Mouse (Mus musculus) liver, embryonic 14.5 days (tissue): ENCODE results near the gene Ehd2. TPM values are rescaled to one million over a fixed set of nuclear protein-coding genes. Genes with fewer than 3 reads are reported as not detected.
A peak's percentile ranks its signal among the peaks of the same experiment; 100 is the strongest.

Source experiments
- ATAC-seq: fragments of 200-750 bp; cut with Nextera tagmentation; 2 replicates; pipeline ENCODE4 v1.8.0; 2017; ENCODE audit warnings: moderate number of reproducible peaks, mild to moderate bottlenecking, moderate library complexity; ENCODE audit not compliant: insufficient read depth
- DNase-seq, 3 experiments: peaks; one replicate each; pipeline ENCODE4 v3.0.0-alpha.2; 2012 to 2013; ENCODE audit warnings: low read depth in 3 of 3, low spot score in 3 of 3
- H3K27ac ChIP-seq: fragments of 300-500 bp; sonication (generic); 2 replicates; pipeline ENCODE4 v1.5.1; 2014; ENCODE audit warnings: moderate library complexity, mild to moderate bottlenecking, control low read depth, inconsistent platforms
- H3K27me3 ChIP-seq: fragments of 300-500 bp; sonication (generic); 2 replicates; pipeline ENCODE4 v1.6.1; 2014; ENCODE audit warnings: mild to moderate bottlenecking, low read length, moderate library complexity; ENCODE audit not compliant: control insufficient read depth, insufficient read depth
- H3K36me3 ChIP-seq: fragments of 300-500 bp; sonication (generic); replicated peaks from 2 replicates; pipeline ENCODE4 v1.6.1; 2014; ENCODE audit warnings: low read depth; ENCODE audit not compliant: control insufficient read depth, insufficient read depth
- H3K4me1 ChIP-seq, 2 experiments: fragments of 200-500 bp in 1 of 2; fragments of 300-500 bp in 1 of 2; sonication (generic) in 1 of 2; replicated peaks; 2 replicates each; pipeline ENCODE4 v1.6.1; 2012 to 2014; ENCODE audit warnings: antibody characterized with exemption in 1 of 2, inconsistent platforms in 1 of 2, low read length in 1 of 2; ENCODE audit not compliant: control insufficient read depth in 2 of 2, insufficient read depth in 2 of 2
- H3K4me2 ChIP-seq: fragments of 300-500 bp; sonication (generic); 2 replicates; pipeline ENCODE4 v1.6.1; 2014; ENCODE audit warnings: low read depth, mild to moderate bottlenecking, control low read depth, moderate library complexity
- H3K4me3 ChIP-seq, 2 experiments: fragments of 200-500 bp in 1 of 2; fragments of 300-500 bp in 1 of 2; sonication (generic) in 1 of 2; 2 replicates each; pipeline ENCODE4 v1.5.1; 2012 to 2014; ENCODE audit warnings: low read depth in 2 of 2, low read length in 2 of 2, mild to moderate bottlenecking in 2 of 2, control low read depth in 1 of 2, inconsistent platforms in 1 of 2, moderate library complexity in 1 of 2; ENCODE audit not compliant: insufficient read depth in 1 of 2
- H3K9ac ChIP-seq: fragments of 300-500 bp; sonication (generic); replicated peaks from 2 replicates; pipeline ENCODE4 v1.6.1; 2014; ENCODE audit warnings: mild to moderate bottlenecking, control low read depth, moderate library complexity
- H3K9me3 ChIP-seq: fragments of 300-500 bp; sonication (generic); 2 replicates; pipeline ENCODE4 v1.6.1; 2016; ENCODE audit warnings: low read length, mixed read lengths; ENCODE audit not compliant: control insufficient read depth
- CTCF ChIP-seq: IDR thresholded peaks from 2 replicates; pipeline ENCODE4 v1.5.1; 2016; ENCODE audit warnings: antibody characterized with exemption, low read depth, control low read depth
- EP300 ChIP-seq: IDR thresholded peaks from 2 replicates; pipeline ENCODE4 v1.6.1; 2016; ENCODE audit warnings: antibody characterized with exemption, low read depth
- WGBS: fragments of 180-500 bp; shearing (Covaris S2); extraction: QIAGEN DNeasy Blood & Tissue Kit; methylation state at CpG from one replicate; pipeline ENCODE4 v1.1.7; 2014; ENCODE audit not compliant: insufficient replicate concordance; 5-methylcytosine and 5-hydroxymethylcytosine counted together
- polyA plus RNA-seq, 2 experiments: library from polyadenylated mRNA; depleted of rRNA in 1 of 2; stranded (reverse) in 1 of 2; unstranded in 1 of 2; fragments of >200 nt; fragmentation: Nextera tagmentation in 1 of 2; extraction: Ambion mirVana in 1 of 2; gene quantifications; 2 replicates each; pipeline versions ENCODE4 v1.2.1 to v1.2.3; 2012 to 2014

The Ehd2 gene
- polyA plus RNA-seq, 2 experiments: 2.5 to 3.0 TPM

DNA sequence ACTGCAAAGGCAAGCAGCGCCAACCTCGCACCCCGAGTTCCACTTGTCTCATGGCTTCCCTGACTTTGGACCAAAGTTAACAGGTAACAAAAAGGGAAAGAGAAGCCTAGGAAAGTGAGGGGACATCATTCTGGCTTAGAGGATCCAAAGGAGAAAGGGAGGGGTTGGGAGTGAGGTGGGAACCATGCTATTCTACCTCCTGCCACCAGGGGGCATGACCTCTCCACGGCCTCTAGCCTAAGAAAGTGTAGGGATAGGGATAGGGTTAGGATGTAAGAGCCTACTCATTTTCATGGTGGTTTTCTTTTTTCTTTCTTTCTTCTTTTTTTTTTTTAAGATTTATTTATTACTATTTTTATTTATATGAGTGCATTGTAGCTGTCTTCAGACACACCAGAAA lies 8.5 kb upstream of the Ehd2 start:
- H3K9ac ChIP-seq: no peak overlapping the region
- peak; percentile 47; the same call in 1 of the 2 replicates for ATAC-seq
- no peaks in the 10 kb centered on the region for H3K9me3 ChIP-seq
- H3K27ac ChIP-seq: no peak overlapping the region
- no peak overlapping the region for H3K4me2 ChIP-seq
- no peaks in the 10 kb centered on the region for H3K4me1 ChIP-seq
- no peaks in the 10 kb centered on the region for H3K27me3 ChIP-seq
- no peak for TF ChIP-seq EP300
- peak; percentile 93 for TF ChIP-seq CTCF
- H3K4me3 ChIP-seq: no peak overlapping the region
- H3K36me3 ChIP-seq: peaks cover 7% of the 10 kb centered on the region; the same call in 1 of the 2 replicates
- WGBS: 65% methylated on average over 4 of the region's 4 CpGs
- DNase-seq: peak in 1 of 3 experiments; percentile 17

DNA sequence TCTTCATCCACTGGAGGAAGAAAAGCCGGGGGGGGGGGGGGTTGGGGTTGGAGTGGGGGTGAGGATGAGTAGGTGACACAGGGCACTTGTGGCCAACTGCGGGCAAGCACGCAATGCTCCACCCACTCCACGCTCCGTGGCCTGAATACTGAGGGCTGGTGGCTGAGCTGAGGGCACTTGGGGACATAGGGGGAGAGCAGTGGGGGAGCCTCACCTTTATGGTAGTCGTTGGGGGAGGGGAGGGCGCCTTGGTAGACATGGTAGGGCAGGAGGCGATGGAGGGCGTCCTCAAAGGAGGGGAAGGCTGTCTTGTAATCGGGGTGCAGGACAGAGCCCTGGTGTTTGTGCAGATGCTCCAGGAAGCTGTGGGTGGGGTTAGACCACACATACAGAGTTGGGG lies 8.1 kb upstream of the Ehd2 start:
- no peak overlapping the region for H3K4me3 ChIP-seq
- no peaks in the 10 kb centered on the region for H3K9me3 ChIP-seq
- no peak overlapping the region for H3K9ac ChIP-seq
- H3K4me1 ChIP-seq: no peaks in the 10 kb centered on the region
- 85% methylated on average over 10 of the region's 10 CpGs for WGBS
- DNase-seq: no peak
- H3K4me2 ChIP-seq: no peak overlapping the region
- no peak overlapping the region for H3K27ac ChIP-seq
- no peak for ATAC-seq
- TF ChIP-seq EP300: no peak
- no peak for TF ChIP-seq CTCF
- H3K36me3 ChIP-seq: peaks cover 7% of the 10 kb centered on the region; the same call in 1 of the 2 replicates
- H3K27me3 ChIP-seq: no peaks in the 10 kb centered on the region

DNA sequence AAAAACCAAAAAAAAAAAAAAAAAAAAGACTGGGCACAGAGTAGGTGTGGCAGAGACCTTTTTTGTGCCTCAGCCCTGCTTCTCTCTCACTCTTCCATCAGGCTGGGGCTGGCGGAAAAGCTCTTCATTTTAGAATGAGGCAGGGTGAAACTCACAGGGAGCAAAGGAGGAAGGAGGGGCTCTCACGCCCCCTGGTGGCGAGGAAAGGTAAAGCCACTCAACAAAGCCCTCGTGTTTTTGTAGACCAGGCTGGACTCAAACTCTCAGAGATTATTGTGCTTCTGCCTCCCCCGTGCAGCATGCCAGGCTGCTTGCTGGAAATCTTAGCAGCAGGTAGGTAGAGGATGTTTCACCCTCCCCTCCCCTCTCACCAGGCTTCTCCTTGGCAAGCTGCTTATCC lies 7.3 kb upstream of the Ehd2 start:
- Histone ChIP-seq H3K36me3 (peaks cover 7% of the 10 kb centered on the region; the same call in 1 of the 2 replicates), H3K27me3 (no peaks in the 10 kb centered on the region), H3K4me3 (no peak overlapping the region), H3K9ac (no peak overlapping the region), H3K4me1 (no peaks in the 10 kb centered on the region), H3K9me3 (no peaks in the 10 kb centered on the region), H3K4me2 (no peak overlapping the region), H3K27ac (no peak overlapping the region)
- no peak for ATAC-seq
- peak; percentile 91 for TF ChIP-seq CTCF
- no peak for TF ChIP-seq EP300
- DNase-seq: peak in 1 of 3 experiments; percentile 33
- WGBS: 27% methylated on average over 5 of the region's 5 CpGs

GRCm38 (mm10) chr7:15972247-15972646 lies 4.9 kb upstream of the Ehd2 start:
- no peak for TF ChIP-seq CTCF
- Histone ChIP-seq H3K9me3 (no peaks in the 10 kb centered on the region), H3K4me2 (no peak overlapping the region), H3K9ac (no peak overlapping the region), H3K27ac (no peak overlapping the region), H3K4me1 (no peaks in the 10 kb centered on the region), H3K36me3 (peaks cover 7% of the 10 kb centered on the region; the same call in 1 of the 2 replicates), H3K27me3 (no peaks in the 10 kb centered on the region), H3K4me3 (no peak overlapping the region)
- no peak for ATAC-seq
- DNase-seq: no peak
- 81% methylated on average over 25 of the region's 25 CpGs for WGBS

- H3K27ac ChIP-seq: no peak overlapping the region
- no peaks in the 10 kb centered on the region for H3K4me1 ChIP-seq
- no peak overlapping the region for H3K4me3 ChIP-seq
- 64% methylated on average over 3 of the region's 3 CpGs for WGBS
- TF ChIP-seq EP300 (no peak), CTCF (peak; percentile 42)
- ATAC-seq: no peak
- H3K4me2 ChIP-seq: no peak overlapping the region
- no peaks in the 10 kb centered on the region for H3K27me3 ChIP-seq
- DNase-seq: no peak
- H3K36me3 ChIP-seq: peaks cover 4% of the 10 kb centered on the region; the same call in 1 of the 2 replicates
- H3K9ac ChIP-seq: no peak overlapping the region
- H3K9me3 ChIP-seq: no peaks in the 10 kb centered on the region
Observed at GRCm38 (mm10) chr7:15969674-15970073, 2.3 kb upstream of the Ehd2 start.
